Mouse (Mus musculus): Measurements from ENCODE around the gene Gm10681. TPM values are rescaled to one million over a fixed set of nuclear protein-coding genes. Genes with fewer than 3 reads are reported as not detected.
"Not testable (repeated sequence)": the region's sequence is repeated elsewhere in the genome, so short reads cannot be mapped to it uniquely, and the experiment has no call there.

The Gm10681 gene
- total and polyA plus RNA-seq, 2 experiments from 2014 or later: not detected

GRCm38 (mm10) chr3:98613963-98614362 is 25.4 kb upstream of the Gm10681 start:
- no peak overlapping the region for H3K27ac ChIP-seq (ENCODE audit: low read depth, low read length)
- no peak for TF ChIP-seq CTCF (IDR thresholded peaks at IDR 0.05)
- no peaks in the 10 kb centered on the region for H3K27me3 ChIP-seq (ENCODE audit: insufficient read depth, low read length)
- H3K4me1 ChIP-seq (ENCODE audit: insufficient read depth, low read length): no peaks in the 10 kb centered on the region
- H3K9me3 ChIP-seq (ENCODE audit: low read length): no peaks in the 10 kb centered on the region
- no peak for DNase-seq (ENCODE audit: low spot score)
- no peak overlapping the region for H3K4me3 ChIP-seq (ENCODE audit: low read depth, low read length)
- ATAC-seq (ENCODE audit: low FRiP score): no peak
- H3K9ac ChIP-seq (replicated peaks; ENCODE audit: low read length, poor library complexity, severe bottlenecking): no peak overlapping the region
- no peak overlapping the region for H3K4me2 ChIP-seq (ENCODE audit: low read depth, low read length, poor library complexity, severe bottlenecking)
- no peaks in the 10 kb centered on the region for H3K36me3 ChIP-seq (ENCODE audit: insufficient read depth, low read length)

DNA sequence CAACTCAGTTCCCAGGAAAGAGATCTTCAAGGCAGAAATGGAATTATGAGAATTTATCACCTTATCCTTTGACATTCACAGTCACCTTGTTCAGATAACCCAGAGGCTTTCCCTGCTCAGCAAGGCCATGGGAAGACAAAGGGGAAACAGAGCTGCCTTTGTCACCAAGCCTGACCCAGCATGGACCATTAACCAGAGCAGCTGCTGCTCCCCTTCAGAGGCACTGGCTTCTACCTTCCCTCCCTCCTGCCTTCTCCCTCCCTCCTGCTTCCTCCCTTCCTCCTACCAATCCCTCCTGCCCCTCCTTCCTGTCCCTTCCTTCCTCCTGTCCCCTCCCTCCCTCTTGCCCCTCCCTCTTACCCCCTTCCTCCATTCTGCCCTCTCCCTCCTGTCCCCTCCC is 24.9 kb upstream of the Gm10681 start:
- H3K27me3 ChIP-seq (ENCODE audit: insufficient read depth, low read length); ATAC-seq (ENCODE audit: low FRiP score); H3K9ac ChIP-seq (replicated peaks; ENCODE audit: low read length, poor library complexity, severe bottlenecking); H3K9me3 ChIP-seq (ENCODE audit: low read length); H3K36me3 ChIP-seq (ENCODE audit: insufficient read depth, low read length); H3K4me1 ChIP-seq (ENCODE audit: insufficient read depth, low read length); H3K4me3 ChIP-seq (ENCODE audit: low read depth, low read length); H3K27ac ChIP-seq (ENCODE audit: low read depth, low read length); DNase-seq (ENCODE audit: low spot score); H3K4me2 ChIP-seq (ENCODE audit: low read depth, low read length, poor library complexity, severe bottlenecking): not testable (repeated sequence)

DNA sequence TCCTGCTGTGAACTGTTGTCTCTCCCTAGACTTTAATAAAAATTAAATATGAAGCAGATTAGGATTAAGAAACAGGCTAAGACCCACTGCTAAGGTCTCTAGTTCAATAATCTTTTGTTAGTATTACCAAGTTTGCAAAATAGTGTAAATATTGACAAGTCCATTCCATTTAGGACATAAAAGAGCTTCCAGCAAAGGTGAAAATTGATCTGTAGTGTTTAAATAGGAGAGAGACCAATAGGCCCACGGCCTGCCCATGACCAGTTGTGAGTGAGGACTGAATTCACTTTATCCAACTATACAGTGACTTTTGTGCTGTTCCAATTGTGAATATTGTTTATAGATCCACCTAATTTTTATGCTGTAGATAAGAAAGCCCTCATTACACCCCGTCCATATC is 886 bp downstream of the Gm10681 start:
- ATAC-seq (ENCODE audit: low FRiP score) (no peak), DNase-seq (ENCODE audit: low spot score) (no peak)
- H3K27me3 ChIP-seq (ENCODE audit: insufficient read depth, low read length): no peaks in the 10 kb centered on the region
- H3K4me1 ChIP-seq (ENCODE audit: insufficient read depth, low read length): no peaks in the 10 kb centered on the region
- no peaks in the 10 kb centered on the region for H3K36me3 ChIP-seq (ENCODE audit: insufficient read depth, low read length)
- WGBS: 89% methylated on average over 2 of the region's 2 CpGs
- no peak overlapping the region for H3K4me2 ChIP-seq (ENCODE audit: low read depth, low read length, poor library complexity, severe bottlenecking)
- no peak for TF ChIP-seq CTCF (IDR thresholded peaks at IDR 0.05)
- no peak overlapping the region for H3K9ac ChIP-seq (replicated peaks; ENCODE audit: low read length, poor library complexity, severe bottlenecking)
- no peak overlapping the region for H3K27ac ChIP-seq (ENCODE audit: low read depth, low read length)
- H3K9me3 ChIP-seq (ENCODE audit: low read length): no peaks in the 10 kb centered on the region
- H3K4me3 ChIP-seq (ENCODE audit: low read depth, low read length): no peak overlapping the region

DNA sequence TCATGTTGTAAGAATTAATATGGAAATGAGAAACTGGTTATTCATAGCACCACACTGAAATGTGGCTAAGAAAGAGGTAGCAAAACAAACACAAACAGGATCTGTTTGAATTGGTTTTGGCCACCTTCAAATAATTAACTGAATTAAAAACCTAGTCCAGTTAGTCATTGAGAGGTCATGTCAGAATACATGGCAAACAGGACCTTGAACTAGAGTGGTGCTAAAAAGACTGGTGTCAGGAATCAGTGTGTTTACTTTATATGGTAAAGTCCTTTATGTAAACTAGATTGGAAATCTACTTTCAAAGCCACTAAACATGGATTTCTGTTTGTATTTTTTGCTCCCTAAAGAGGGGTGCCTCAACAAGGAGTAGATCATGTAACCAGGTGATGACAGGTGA is 6.0 kb downstream of the Gm10681 start:
- not testable (repeated sequence) for ATAC-seq (ENCODE audit: low FRiP score); H3K9ac ChIP-seq (replicated peaks; ENCODE audit: low read length, poor library complexity, severe bottlenecking)

DNA sequence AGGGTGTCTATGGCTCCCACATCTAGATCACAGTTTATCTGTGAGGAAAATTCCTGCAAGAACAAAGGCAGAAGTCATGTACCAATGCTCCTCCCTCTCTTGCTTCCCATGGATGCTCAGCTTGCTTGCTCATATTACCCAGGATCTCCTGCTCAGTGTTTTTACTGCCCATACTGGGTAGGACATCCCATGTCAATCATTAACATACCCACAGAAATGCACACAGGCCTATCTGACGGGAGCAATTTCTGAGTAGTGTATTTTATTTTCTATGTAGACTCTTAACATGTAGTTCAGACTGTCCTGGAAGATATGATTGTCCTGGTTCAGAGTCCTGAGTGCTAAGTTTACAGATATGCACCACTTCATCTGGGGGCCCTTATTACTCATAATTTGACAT is 6.4 kb downstream of the Gm10681 start:
- H3K4me1 ChIP-seq (ENCODE audit: insufficient read depth, low read length); H3K36me3 ChIP-seq (ENCODE audit: insufficient read depth, low read length); H3K27ac ChIP-seq (ENCODE audit: low read depth, low read length); ATAC-seq (ENCODE audit: low FRiP score); DNase-seq (ENCODE audit: low spot score); H3K4me2 ChIP-seq (ENCODE audit: low read depth, low read length, poor library complexity, severe bottlenecking); H3K9ac ChIP-seq (replicated peaks; ENCODE audit: low read length, poor library complexity, severe bottlenecking); H3K9me3 ChIP-seq (ENCODE audit: low read length); H3K27me3 ChIP-seq (ENCODE audit: insufficient read depth, low read length); H3K4me3 ChIP-seq (ENCODE audit: low read depth, low read length): not testable (repeated sequence)
- WGBS: no CpG with 5 or more reads among the region's 1 CpGs

More for the DNA sequence above, 6.0 kb downstream of the Gm10681 start:
- H3K4me2 ChIP-seq (ENCODE audit: low read depth, low read length, poor library complexity, severe bottlenecking); H3K27me3 ChIP-seq (ENCODE audit: insufficient read depth, low read length); H3K4me1 ChIP-seq (ENCODE audit: insufficient read depth, low read length); H3K4me3 ChIP-seq (ENCODE audit: low read depth, low read length); H3K27ac ChIP-seq (ENCODE audit: low read depth, low read length); DNase-seq (ENCODE audit: low spot score); H3K9me3 ChIP-seq (ENCODE audit: low read length); H3K36me3 ChIP-seq (ENCODE audit: insufficient read depth, low read length): not testable (repeated sequence)

DNA sequence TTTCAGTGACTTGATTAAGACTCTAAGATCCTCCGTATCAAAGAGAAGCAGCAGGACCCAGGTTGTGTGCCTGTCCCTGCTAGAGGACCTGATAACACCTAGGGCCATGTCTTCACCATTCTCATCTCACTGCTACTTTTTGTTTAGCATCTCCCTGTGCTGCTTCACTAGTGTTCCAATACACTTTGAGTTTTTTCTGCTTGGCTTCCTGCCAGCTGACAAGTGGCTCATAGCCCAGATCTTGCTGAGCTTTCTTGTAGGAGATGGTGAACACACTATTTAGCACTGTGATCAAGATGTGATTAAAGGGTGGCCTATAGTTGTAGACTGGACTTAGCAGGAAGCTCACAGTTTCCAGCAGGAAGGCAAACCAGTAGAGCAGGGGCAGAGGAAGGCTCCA is 7.6 kb downstream of the Gm10681 start:
- not testable (repeated sequence) for H3K27me3 ChIP-seq (ENCODE audit: insufficient read depth, low read length); H3K4me2 ChIP-seq (ENCODE audit: low read depth, low read length, poor library complexity, severe bottlenecking); H3K36me3 ChIP-seq (ENCODE audit: insufficient read depth, low read length); H3K4me3 ChIP-seq (ENCODE audit: low read depth, low read length); ATAC-seq (ENCODE audit: low FRiP score); H3K9me3 ChIP-seq (ENCODE audit: low read length); H3K9ac ChIP-seq (replicated peaks; ENCODE audit: low read length, poor library complexity, severe bottlenecking); H3K27ac ChIP-seq (ENCODE audit: low read depth, low read length); H3K4me1 ChIP-seq (ENCODE audit: insufficient read depth, low read length)
- DNase-seq (ENCODE audit: low spot score): peak; percentile 69
- WGBS: 80% methylated on average over 1 of the region's 1 CpGs

DNA sequence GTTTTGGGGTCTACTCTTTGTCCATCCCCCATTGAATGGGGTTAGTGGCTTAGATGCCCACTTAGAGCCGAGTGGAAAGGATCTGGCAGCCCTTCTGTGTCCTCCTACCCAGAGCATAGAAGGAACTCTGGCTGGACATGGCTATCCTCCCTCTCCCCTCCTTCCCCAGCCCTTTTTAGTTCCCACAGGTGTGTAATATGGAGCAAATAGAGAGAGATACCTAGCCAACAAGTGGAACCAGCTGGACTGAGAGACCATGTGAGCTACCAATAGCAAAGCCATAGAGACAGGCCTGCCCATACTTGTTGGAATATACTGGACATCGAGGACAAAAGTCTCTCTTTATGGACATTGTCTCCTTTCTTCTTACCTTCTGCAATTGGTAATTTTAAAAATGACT is 20.9 kb downstream of the Gm10681 start:
- ATAC-seq (ENCODE audit: low FRiP score): 0 out of 2 replicates have a peak, but pooled peaks have one; percentile 13
- H3K36me3 ChIP-seq (ENCODE audit: insufficient read depth, low read length); H3K27ac ChIP-seq (ENCODE audit: low read depth, low read length); H3K4me3 ChIP-seq (ENCODE audit: low read depth, low read length); H3K4me1 ChIP-seq (ENCODE audit: insufficient read depth, low read length); H3K4me2 ChIP-seq (ENCODE audit: low read depth, low read length, poor library complexity, severe bottlenecking); H3K9me3 ChIP-seq (ENCODE audit: low read length); H3K9ac ChIP-seq (replicated peaks; ENCODE audit: low read length, poor library complexity, severe bottlenecking); H3K27me3 ChIP-seq (ENCODE audit: insufficient read depth, low read length); DNase-seq (ENCODE audit: low spot score): not testable (repeated sequence)
- 76% methylated on average over 2 of the region's 2 CpGs for WGBS

GRCm38 (mm10) chr3:98564894-98565293 is 23.7 kb downstream of the Gm10681 start:
- WGBS: no CpG with 5 or more reads among the region's 3 CpGs
- ATAC-seq (ENCODE audit: low FRiP score); H3K9ac ChIP-seq (replicated peaks; ENCODE audit: low read length, poor library complexity, severe bottlenecking); H3K4me1 ChIP-seq (ENCODE audit: insufficient read depth, low read length); H3K9me3 ChIP-seq (ENCODE audit: low read length); H3K36me3 ChIP-seq (ENCODE audit: insufficient read depth, low read length); DNase-seq (ENCODE audit: low spot score); H3K4me3 ChIP-seq (ENCODE audit: low read depth, low read length); H3K27me3 ChIP-seq (ENCODE audit: insufficient read depth, low read length); H3K4me2 ChIP-seq (ENCODE audit: low read depth, low read length, poor library complexity, severe bottlenecking); H3K27ac ChIP-seq (ENCODE audit: low read depth, low read length): not testable (repeated sequence)

DNA sequence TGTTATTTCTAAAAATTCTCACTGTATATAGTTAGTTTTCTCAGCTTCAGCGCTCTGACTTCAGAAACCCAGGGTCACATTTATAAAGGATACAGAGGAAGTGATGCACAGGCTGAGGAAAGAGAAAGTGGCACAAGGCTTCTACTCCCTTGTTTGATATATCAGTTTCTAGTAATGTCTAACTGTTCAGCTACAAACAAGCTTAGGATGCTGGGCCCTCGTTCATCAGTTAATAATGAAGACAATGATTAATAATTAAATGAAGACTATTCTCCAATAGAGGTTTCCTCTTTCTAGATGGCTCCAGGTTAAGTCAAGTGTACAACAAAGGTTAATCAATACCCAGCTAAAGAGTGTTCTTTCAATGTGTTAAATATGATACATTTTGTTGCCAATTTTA is 24.8 kb downstream of the Gm10681 start:
- ATAC-seq (ENCODE audit: low FRiP score); H3K9ac ChIP-seq (replicated peaks; ENCODE audit: low read length, poor library complexity, severe bottlenecking); H3K9me3 ChIP-seq (ENCODE audit: low read length); H3K27ac ChIP-seq (ENCODE audit: low read depth, low read length); H3K36me3 ChIP-seq (ENCODE audit: insufficient read depth, low read length); H3K4me2 ChIP-seq (ENCODE audit: low read depth, low read length, poor library complexity, severe bottlenecking); H3K27me3 ChIP-seq (ENCODE audit: insufficient read depth, low read length); H3K4me1 ChIP-seq (ENCODE audit: insufficient read depth, low read length); H3K4me3 ChIP-seq (ENCODE audit: low read depth, low read length); DNase-seq (ENCODE audit: low spot score): not testable (repeated sequence)
- no CpG with 5 or more reads among the region's 2 CpGs for WGBS

All from midbrain, postnatal 0 days (tissue).